Mouse (Mus musculus): ENCODE results near the gene Mtap. TPM values are rescaled to one million over a fixed set of nuclear protein-coding genes. Genes with fewer than 3 reads are reported as not detected.

The Mtap gene
- total and polyA plus RNA-seq, 2 experiments from 2014 or later: 7.6 to 15.1 TPM

DNA sequence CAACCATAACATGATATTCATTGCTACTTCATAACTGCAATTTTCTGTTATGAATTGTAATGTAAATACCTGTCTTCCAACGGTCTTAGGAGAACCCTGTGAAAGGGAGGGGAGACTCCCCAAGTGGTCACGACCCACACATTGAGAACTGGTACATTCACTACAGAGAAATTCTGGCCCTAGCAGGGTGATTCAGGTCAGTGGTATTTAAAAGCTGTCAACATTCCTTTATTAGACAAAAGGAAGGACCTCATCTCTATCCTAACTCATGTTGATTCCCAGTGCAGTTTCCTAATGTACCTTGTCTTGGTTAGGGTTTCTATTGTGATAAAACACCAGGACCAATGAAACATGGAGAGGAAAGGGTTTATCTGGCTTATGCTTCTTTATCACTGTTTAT lies 20.9 kb upstream of the Mtap start:
- no peak overlapping the region for H3K4me2 ChIP-seq (ENCODE audit: low read depth, low read length, poor library complexity, severe bottlenecking)
- TF ChIP-seq CTCF (IDR thresholded peaks at IDR 0.05): no peak
- H3K9me3 ChIP-seq (ENCODE audit: low read length): no peaks in the 10 kb centered on the region
- no peaks in the 10 kb centered on the region for H3K4me1 ChIP-seq (ENCODE audit: insufficient read depth, low read length)
- H3K27me3 ChIP-seq (ENCODE audit: insufficient read depth, low read length): no peaks in the 10 kb centered on the region
- 88% methylated on average over 2 of the region's 2 CpGs for WGBS
- no peak overlapping the region for H3K4me3 ChIP-seq (ENCODE audit: low read depth, low read length)
- H3K9ac ChIP-seq (replicated peaks; ENCODE audit: low read length, poor library complexity, severe bottlenecking): no peak overlapping the region
- no peak for DNase-seq (ENCODE audit: low spot score)
- no peaks in the 10 kb centered on the region for H3K36me3 ChIP-seq (ENCODE audit: insufficient read depth, low read length)
- H3K27ac ChIP-seq (ENCODE audit: low read depth, low read length): no peak overlapping the region
- ATAC-seq (ENCODE audit: low FRiP score): no peak

DNA sequence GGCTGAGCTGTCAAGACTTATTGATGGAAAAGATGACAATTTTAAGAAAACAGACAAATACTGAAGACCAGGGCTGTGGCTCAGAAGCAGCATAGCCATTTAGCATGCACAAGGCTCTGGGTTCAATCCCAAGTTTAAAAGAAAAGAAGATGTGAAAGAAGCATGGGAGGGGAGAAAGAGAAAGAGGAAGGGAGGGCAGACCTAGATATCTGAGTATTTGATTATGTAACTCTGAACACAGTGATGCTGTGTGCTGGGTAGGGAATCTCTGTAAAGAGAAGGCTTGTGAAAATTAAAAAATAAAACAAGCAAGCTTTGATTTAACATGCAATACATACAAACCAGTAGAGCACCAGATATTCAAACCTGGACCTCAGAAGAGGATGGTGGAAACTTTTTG lies 17.0 kb upstream of the Mtap start:
- H3K9me3 ChIP-seq (ENCODE audit: low read length): no peaks in the 10 kb centered on the region
- no peaks in the 10 kb centered on the region for H3K27me3 ChIP-seq (ENCODE audit: insufficient read depth, low read length)
- ATAC-seq (ENCODE audit: low FRiP score): no peak
- H3K4me3 ChIP-seq (ENCODE audit: low read depth, low read length): no peak overlapping the region
- no peak overlapping the region for H3K4me2 ChIP-seq (ENCODE audit: low read depth, low read length, poor library complexity, severe bottlenecking)
- no peaks in the 10 kb centered on the region for H3K4me1 ChIP-seq (ENCODE audit: insufficient read depth, low read length)
- H3K27ac ChIP-seq (ENCODE audit: low read depth, low read length): no peak overlapping the region
- no peak overlapping the region for H3K9ac ChIP-seq (replicated peaks; ENCODE audit: low read length, poor library complexity, severe bottlenecking)
- no peak for TF ChIP-seq CTCF (IDR thresholded peaks at IDR 0.05)
- no peaks in the 10 kb centered on the region for H3K36me3 ChIP-seq (ENCODE audit: insufficient read depth, low read length)
- no peak for DNase-seq (ENCODE audit: low spot score)

DNA sequence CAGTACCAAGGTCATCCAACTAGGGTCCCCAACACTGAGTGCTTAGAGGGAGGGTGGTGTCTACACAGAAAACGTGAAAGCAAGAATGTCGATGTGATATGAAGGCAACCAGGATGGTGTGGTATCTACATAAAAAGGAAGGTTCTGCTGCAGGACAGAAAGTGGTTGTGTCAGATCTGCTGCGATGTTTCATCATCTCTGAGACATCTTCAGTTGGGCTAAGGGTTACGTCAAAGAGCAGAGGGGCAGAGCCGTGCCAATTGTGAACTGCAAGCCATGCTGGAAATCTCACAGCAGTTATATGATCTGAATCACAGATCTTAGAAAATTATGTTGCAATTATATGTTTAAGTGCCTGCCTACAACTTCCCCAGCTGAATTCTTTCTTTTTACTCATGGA lies 16.6 kb upstream of the Mtap start:
- no peaks in the 10 kb centered on the region for H3K4me1 ChIP-seq (ENCODE audit: insufficient read depth, low read length)
- H3K9ac ChIP-seq (replicated peaks; ENCODE audit: low read length, poor library complexity, severe bottlenecking): no peak overlapping the region
- TF ChIP-seq CTCF (IDR thresholded peaks at IDR 0.05): no peak
- no peak overlapping the region for H3K27ac ChIP-seq (ENCODE audit: low read depth, low read length)
- no peaks in the 10 kb centered on the region for H3K9me3 ChIP-seq (ENCODE audit: low read length)
- H3K4me2 ChIP-seq (ENCODE audit: low read depth, low read length, poor library complexity, severe bottlenecking): no peak overlapping the region
- no peaks in the 10 kb centered on the region for H3K36me3 ChIP-seq (ENCODE audit: insufficient read depth, low read length)
- H3K27me3 ChIP-seq (ENCODE audit: insufficient read depth, low read length): no peaks in the 10 kb centered on the region
- 88% methylated on average over 5 of the region's 5 CpGs for WGBS
- DNase-seq (ENCODE audit: low spot score) (no peak), ATAC-seq (ENCODE audit: low FRiP score) (no peak)
- no peak overlapping the region for H3K4me3 ChIP-seq (ENCODE audit: low read depth, low read length)

DNA sequence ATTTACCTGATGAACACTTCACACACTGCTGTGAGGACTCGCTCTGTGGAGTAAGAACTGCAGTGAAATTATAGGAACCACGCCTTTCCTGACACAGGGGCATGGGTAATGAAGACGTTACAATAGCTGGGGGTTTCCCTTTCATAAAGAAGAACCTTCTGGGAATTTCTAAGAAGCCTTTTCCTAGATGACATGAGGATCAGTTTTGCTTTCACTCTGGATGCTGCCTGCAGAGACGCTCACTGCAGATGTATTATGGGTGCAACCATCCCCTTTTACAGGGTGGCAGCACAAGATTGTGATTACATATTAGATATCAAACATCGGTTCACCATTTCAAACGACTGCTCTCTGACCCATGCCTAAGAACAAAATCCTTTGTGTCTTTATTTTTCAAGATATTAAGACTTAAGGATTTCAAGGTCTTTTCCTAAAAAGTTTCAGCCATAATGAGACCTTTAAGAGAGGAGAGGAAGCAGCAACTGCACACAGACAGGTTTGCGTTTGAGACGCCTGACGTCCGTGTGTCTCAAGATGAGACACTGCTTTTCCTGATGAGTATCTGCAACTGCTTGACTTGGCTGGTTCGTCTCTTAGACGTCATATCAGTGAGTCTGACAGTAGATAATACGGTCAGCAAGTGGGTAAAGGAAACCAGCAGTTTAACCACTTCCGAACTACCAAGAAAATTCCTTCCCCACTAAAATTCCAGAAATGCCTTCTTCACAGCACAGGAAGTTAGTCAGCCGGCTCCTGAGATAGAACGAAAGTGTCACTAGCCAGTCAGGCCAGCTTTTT lies 13.3 kb upstream of the Mtap start:
- DNase-seq (ENCODE audit: low spot score) (no peak), ATAC-seq (ENCODE audit: low FRiP score) (no peak)
- no peak overlapping the region for H3K27ac ChIP-seq (ENCODE audit: low read depth, low read length)
- TF ChIP-seq CTCF (IDR thresholded peaks at IDR 0.05): no peak
- H3K4me3 ChIP-seq (ENCODE audit: low read depth, low read length): no peak overlapping the region
- H3K4me1 ChIP-seq (ENCODE audit: insufficient read depth, low read length): no peaks in the 10 kb centered on the region
- no peak overlapping the region for H3K9ac ChIP-seq (replicated peaks; ENCODE audit: low read length, poor library complexity, severe bottlenecking)
- no peaks in the 10 kb centered on the region for H3K27me3 ChIP-seq (ENCODE audit: insufficient read depth, low read length)
- no peaks in the 10 kb centered on the region for H3K36me3 ChIP-seq (ENCODE audit: insufficient read depth, low read length)
- no peaks in the 10 kb centered on the region for H3K9me3 ChIP-seq (ENCODE audit: low read length)
- WGBS: 83% methylated on average over 16 of the region's 16 CpGs
- no peak overlapping the region for H3K4me2 ChIP-seq (ENCODE audit: low read depth, low read length, poor library complexity, severe bottlenecking)

DNA sequence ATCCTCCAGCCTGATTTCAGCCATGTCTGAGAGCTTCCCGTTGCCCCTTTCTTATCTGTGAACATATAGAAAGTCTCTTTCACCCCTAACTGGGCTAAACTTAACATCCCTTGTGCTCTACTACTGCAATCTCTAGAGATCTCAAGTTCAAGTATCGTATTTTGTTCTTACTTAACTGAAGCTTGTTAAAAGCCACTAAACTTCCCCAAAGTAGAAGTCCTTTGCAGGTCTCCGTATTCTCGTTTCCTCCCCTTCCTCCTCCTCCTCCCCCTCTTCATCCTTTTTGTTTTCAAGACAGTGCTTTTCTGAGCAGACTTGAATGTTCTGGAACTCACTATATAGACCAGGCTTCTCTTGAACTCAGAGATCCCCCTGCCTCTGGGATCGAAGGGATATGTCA lies 9.2 kb upstream of the Mtap start:
- WGBS: 61% methylated on average over 5 of the region's 5 CpGs
- no peak overlapping the region for H3K4me2 ChIP-seq (ENCODE audit: low read depth, low read length, poor library complexity, severe bottlenecking)
- no peak for ATAC-seq (ENCODE audit: low FRiP score)
- H3K9ac ChIP-seq (replicated peaks; ENCODE audit: low read length, poor library complexity, severe bottlenecking): no peak overlapping the region
- no peak for DNase-seq (ENCODE audit: low spot score)
- no peak overlapping the region for H3K4me3 ChIP-seq (ENCODE audit: low read depth, low read length)
- TF ChIP-seq CTCF (IDR thresholded peaks at IDR 0.05): no peak
- H3K27me3 ChIP-seq (ENCODE audit: insufficient read depth, low read length): no peaks in the 10 kb centered on the region
- no peaks in the 10 kb centered on the region for H3K36me3 ChIP-seq (ENCODE audit: insufficient read depth, low read length)
- no peaks in the 10 kb centered on the region for H3K4me1 ChIP-seq (ENCODE audit: insufficient read depth, low read length)
- H3K27ac ChIP-seq (ENCODE audit: low read depth, low read length): no peak overlapping the region
- no peaks in the 10 kb centered on the region for H3K9me3 ChIP-seq (ENCODE audit: low read length)

DNA sequence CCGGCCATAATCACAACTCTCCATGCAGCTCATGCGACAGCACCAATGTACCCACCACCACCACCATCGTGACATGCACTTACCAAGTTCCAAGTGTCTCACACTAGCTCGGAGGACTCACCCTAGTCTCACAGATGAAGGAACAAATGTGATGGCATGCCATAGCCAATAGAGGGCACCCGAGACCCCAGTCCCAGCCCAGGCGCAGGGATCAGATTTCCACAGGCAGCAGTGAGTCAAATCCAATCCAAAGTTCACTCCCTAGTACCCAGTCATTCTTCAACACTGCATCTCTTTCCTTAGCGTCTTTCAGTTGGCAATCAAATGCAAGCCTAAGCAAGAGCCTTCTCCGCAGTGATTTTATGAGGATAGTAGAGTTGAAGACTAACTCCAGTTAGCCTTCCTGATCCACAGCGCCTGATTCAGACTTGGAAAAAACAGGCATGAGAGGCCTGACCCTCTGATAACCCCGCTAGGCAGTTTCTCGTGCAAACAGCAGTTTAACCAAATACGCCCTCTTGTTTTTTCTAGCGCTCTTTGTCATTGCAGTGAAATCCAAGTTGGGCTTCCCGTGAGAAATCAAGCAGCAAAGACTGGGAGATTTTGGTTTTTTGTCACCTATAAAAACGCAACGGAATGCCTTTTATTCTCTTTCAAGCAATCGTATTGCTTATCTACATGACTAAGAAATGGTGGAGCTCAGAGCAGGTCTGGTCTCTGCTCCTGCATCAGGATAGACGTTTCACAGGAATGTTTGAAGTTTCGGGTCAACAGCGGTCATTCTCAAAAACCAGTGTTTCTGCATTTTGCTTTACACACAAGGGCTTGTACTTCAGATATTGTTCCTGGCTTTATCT lies 8.6 kb upstream of the Mtap start:
- Histone ChIP-seq H3K27ac (ENCODE audit: low read depth, low read length) (no peak overlapping the region), H3K4me1 (ENCODE audit: insufficient read depth, low read length) (no peaks in the 10 kb centered on the region), H3K36me3 (ENCODE audit: insufficient read depth, low read length) (no peaks in the 10 kb centered on the region), H3K4me2 (ENCODE audit: low read depth, low read length, poor library complexity, severe bottlenecking) (no peak overlapping the region), H3K9me3 (ENCODE audit: low read length) (no peaks in the 10 kb centered on the region), H3K27me3 (ENCODE audit: insufficient read depth, low read length) (no peaks in the 10 kb centered on the region), H3K9ac (replicated peaks; ENCODE audit: low read length, poor library complexity, severe bottlenecking) (no peak overlapping the region), H3K4me3 (ENCODE audit: low read depth, low read length) (no peak overlapping the region)
- peak; percentile 65 for TF ChIP-seq CTCF (IDR thresholded peaks at IDR 0.05)
- ATAC-seq (ENCODE audit: low FRiP score): no peak
- DNase-seq (ENCODE audit: low spot score): peak; percentile 43
- WGBS: 37% methylated on average over 20 of the region's 20 CpGs
